Mouse (Mus musculus) limb, embryonic 15.5 days (tissue): ENCODE data around the gene Gm20388. TPM values are rescaled to one million over a fixed set of nuclear protein-coding genes. Genes with fewer than 3 reads are reported as not detected.

Experiments used
- ATAC-seq: fragments of 200-750 bp; cut with Nextera tagmentation; 2 replicates; pipeline ENCODE4 v1.8.0; 2017; ENCODE audit warnings: low read depth, moderate TSS enrichment; ENCODE audit not compliant: insufficient number of reproducible peaks, low FRiP score, low TSS enrichment
- H3K27ac ChIP-seq: fragments of 300-500 bp; sonication (generic); 2 replicates; pipeline ENCODE4 v1.5.1; 2015; ENCODE audit warnings: moderate library complexity, mild to moderate bottlenecking, inconsistent platforms
- H3K27me3 ChIP-seq: fragments of 300-500 bp; sonication (generic); 2 replicates; pipeline ENCODE4 v1.6.1; 2015; ENCODE audit warnings: inconsistent platforms
- H3K36me3 ChIP-seq: fragments of 300-500 bp; sonication (generic); 2 replicates; pipeline ENCODE4 v1.6.1; 2015; ENCODE audit warnings: inconsistent platforms
- H3K4me1 ChIP-seq: fragments of 300-500 bp; sonication (generic); 2 replicates; pipeline ENCODE4 v1.6.1; 2015; ENCODE audit warnings: inconsistent platforms
- H3K4me2 ChIP-seq: fragments of 300-500 bp; sonication (generic); 2 replicates; pipeline ENCODE4 v1.6.1; 2015; ENCODE audit warnings: mild to moderate bottlenecking, inconsistent platforms
- H3K4me3 ChIP-seq: fragments of 300-500 bp; sonication (generic); 2 replicates; pipeline ENCODE4 v1.5.1; 2015; ENCODE audit warnings: mild to moderate bottlenecking, inconsistent platforms
- H3K9ac ChIP-seq: fragments of 300-500 bp; sonication (generic); 2 replicates; pipeline ENCODE4 v1.6.1; 2015; ENCODE audit warnings: inconsistent platforms
- H3K9me3 ChIP-seq: fragments of 300-500 bp; sonication (generic); 2 replicates; pipeline ENCODE4 v1.6.1; 2016; ENCODE audit warnings: inconsistent platforms
- WGBS: fragments of 180-500 bp; shearing (Covaris S2); methylation state at CpG from one replicate; pipeline ENCODE4 v1.1.7; 2015; 5-methylcytosine and 5-hydroxymethylcytosine counted together
- polyA plus RNA-seq: library from polyadenylated mRNA; unstranded; fragments of >200 nt; fragmentation: Nextera tagmentation; extraction: Ambion mirVana; gene quantifications from 2 replicates; pipeline ENCODE4 v1.2.1, GENCODE M21; 2015

Gm20388 gene
- polyA plus RNA-seq, 1 experiment from 2014 or later, result 4.9 TPM

GRCm38 (mm10) chr8:123332262-123333090 lies 3421.8 kb downstream of the Gm20388 start, which contains the start of gene Spire2:
Gene Spire2, plus strand, starts transcription at chr8:123332713.
- H3K27ac ChIP-seq, result no peak within 1 kb of the TSS

GRCm38 (mm10) chr8:123333091-123333587 lies 3422.5 kb downstream of the Gm20388 start:
- WGBS, result 3% methylated on average over 21 of the region's 21 CpGs
- Histone ChIP-seq H3K27ac (no peak overlapping the region), H3K36me3 (no peaks in the 10 kb centered on the region), H3K4me1 (peaks cover 17% of the 10 kb centered on the region), H3K4me3 (peak overlapping the region; percentile 56), H3K27me3 (peaks cover 35% of the 10 kb centered on the region), H3K9ac (0 out of 2 replicates have a peak overlapping the region, but pooled peaks have one; percentile 14), H3K4me2 (peak overlapping the region; percentile 96), H3K9me3 (no peaks in the 10 kb centered on the region)
- ATAC-seq, result no peak

More at GRCm38 (mm10) chr8:123332262-123333090, 3421.8 kb downstream of the Gm20388 start, which contains the start of gene Spire2:
- 0 out of 2 replicates have a peak within 1 kb of the TSS, but pooled peaks have one; percentile 14 for H3K9ac ChIP-seq
- peaks cover 17% of the 10 kb centered on the region for H3K4me1 ChIP-seq
- peaks cover 35% of the 10 kb centered on the region for H3K27me3 ChIP-seq
- WGBS, result under 1% methylated on average over 83 of the region's 85 CpGs
- H3K36me3 ChIP-seq, result no peaks in the 10 kb centered on the region
- peak within 1 kb of the TSS; percentile 56 for H3K4me3 ChIP-seq
- H3K4me2 ChIP-seq, result peak within 1 kb of the TSS; percentile 96
- no peaks in the 10 kb centered on the region for H3K9me3 ChIP-seq
- ATAC-seq, result peak; percentile 69

- no peak overlapping the region for H3K4me3 ChIP-seq
- 12% methylated on average over 7 of the region's 7 CpGs for WGBS
- no peak overlapping the region for H3K27ac ChIP-seq
- no peaks in the 10 kb centered on the region for H3K36me3 ChIP-seq
- H3K4me2 ChIP-seq, result no peak overlapping the region
- no peaks in the 10 kb centered on the region for H3K9me3 ChIP-seq
- H3K27me3 ChIP-seq, result peaks cover 35% of the 10 kb centered on the region
- H3K9ac ChIP-seq, result no peak overlapping the region
- ATAC-seq, result no peak
- H3K4me1 ChIP-seq, result peaks cover 17% of the 10 kb centered on the region
Observed at GRCm38 (mm10) chr8:123333864-123334263, 3423.2 kb downstream of the Gm20388 start.

- H3K9ac ChIP-seq, result no peak overlapping the region
- 6% methylated on average over 1 of the region's 1 CpGs for WGBS
- H3K4me2 ChIP-seq, result no peak overlapping the region
- H3K4me1 ChIP-seq, result peaks cover 17% of the 10 kb centered on the region
- ATAC-seq, result no peak
- no peaks in the 10 kb centered on the region for H3K36me3 ChIP-seq
- peaks cover 35% of the 10 kb centered on the region for H3K27me3 ChIP-seq
- no peak overlapping the region for H3K4me3 ChIP-seq
- no peaks in the 10 kb centered on the region for H3K9me3 ChIP-seq
- no peak overlapping the region for H3K27ac ChIP-seq
Observed at GRCm38 (mm10) chr8:123334467-123334866, 3423.8 kb downstream of the Gm20388 start.

GRCm38 (mm10) chr8:123337475-123337874 lies 3426.8 kb downstream of the Gm20388 start:
- Histone ChIP-seq H3K9ac (no peak overlapping the region), H3K4me3 (no peak overlapping the region), H3K27me3 (peaks cover 24% of the 10 kb centered on the region), H3K36me3 (no peaks in the 10 kb centered on the region), H3K4me2 (no peak overlapping the region), H3K27ac (no peak overlapping the region), H3K9me3 (no peaks in the 10 kb centered on the region), H3K4me1 (peaks cover 12% of the 10 kb centered on the region)
- ATAC-seq, result no peak
- 81% methylated on average over 3 of the region's 3 CpGs for WGBS

- ATAC-seq, result no peak
- H3K36me3 ChIP-seq, result no peaks in the 10 kb centered on the region
- no peaks in the 10 kb centered on the region for H3K27me3 ChIP-seq
- H3K27ac ChIP-seq, result no peak overlapping the region
- H3K9me3 ChIP-seq, result no peaks in the 10 kb centered on the region
- no peak overlapping the region for H3K9ac ChIP-seq
- H3K4me2 ChIP-seq, result no peak overlapping the region
- H3K4me3 ChIP-seq, result no peak overlapping the region
- H3K4me1 ChIP-seq, result peaks cover 3% of the 10 kb centered on the region; the same call in 1 of the 2 replicates
- 88% methylated on average over 4 of the region's 4 CpGs for WGBS
Observed at GRCm38 (mm10) chr8:123340071-123340470, 3429.4 kb downstream of the Gm20388 start.

- Histone ChIP-seq H3K27ac (no peak overlapping the region), H3K9me3 (no peaks in the 10 kb centered on the region), H3K27me3 (no peaks in the 10 kb centered on the region), H3K4me1 (peaks cover 3% of the 10 kb centered on the region; the same call in 1 of the 2 replicates), H3K4me2 (no peak overlapping the region), H3K9ac (no peak overlapping the region), H3K36me3 (no peaks in the 10 kb centered on the region), H3K4me3 (no peak overlapping the region)
- 79% methylated on average over 27 of the region's 27 CpGs for WGBS
- no peak for ATAC-seq
Observed at GRCm38 (mm10) chr8:123341040-123342015, 3430.7 kb downstream of the Gm20388 start.

- no peaks in the 10 kb centered on the region for H3K27me3 ChIP-seq
- no peak overlapping the region for H3K4me3 ChIP-seq
- 77% methylated on average over 8 of the region's 8 CpGs for WGBS
- H3K27ac ChIP-seq, result no peak overlapping the region
- H3K4me2 ChIP-seq, result no peak overlapping the region
- no peak for ATAC-seq
- no peak overlapping the region for H3K9ac ChIP-seq
- H3K36me3 ChIP-seq, result no peaks in the 10 kb centered on the region
- peaks cover 3% of the 10 kb centered on the region; the same call in 1 of the 2 replicates for H3K4me1 ChIP-seq
- no peaks in the 10 kb centered on the region for H3K9me3 ChIP-seq
Observed at GRCm38 (mm10) chr8:123342253-123342652, 3431.6 kb downstream of the Gm20388 start.

GRCm38 (mm10) chr8:123342911-123343310 lies 3432.3 kb downstream of the Gm20388 start:
- 65% methylated on average over 7 of the region's 7 CpGs for WGBS
- Histone ChIP-seq H3K27ac (no peak overlapping the region), H3K4me3 (no peak overlapping the region), H3K9me3 (no peaks in the 10 kb centered on the region), H3K4me1 (peaks cover 3% of the 10 kb centered on the region), H3K36me3 (no peaks in the 10 kb centered on the region), H3K27me3 (no peaks in the 10 kb centered on the region), H3K4me2 (no peak overlapping the region), H3K9ac (no peak overlapping the region)
- ATAC-seq, result no peak

- no peak for ATAC-seq
- no peak overlapping the region for H3K9ac ChIP-seq
- H3K27me3 ChIP-seq, result no peaks in the 10 kb centered on the region
- peaks cover 8% of the 10 kb centered on the region for H3K4me1 ChIP-seq
- no peaks in the 10 kb centered on the region for H3K9me3 ChIP-seq
- H3K36me3 ChIP-seq, result no peaks in the 10 kb centered on the region
- 78% methylated on average over 12 of the region's 12 CpGs for WGBS
- no peak overlapping the region for H3K4me3 ChIP-seq
- no peak overlapping the region for H3K4me2 ChIP-seq
- no peak overlapping the region for H3K27ac ChIP-seq
Observed at GRCm38 (mm10) chr8:123343422-123343821, 3432.8 kb downstream of the Gm20388 start.

GRCm38 (mm10) chr8:123345135-123345534 lies 3434.5 kb downstream of the Gm20388 start:
- H3K4me1 ChIP-seq, result peaks cover 15% of the 10 kb centered on the region
- no peak overlapping the region for H3K4me3 ChIP-seq
- no peaks in the 10 kb centered on the region for H3K36me3 ChIP-seq
- H3K9me3 ChIP-seq, result no peaks in the 10 kb centered on the region
- no peak for ATAC-seq
- H3K9ac ChIP-seq, result no peak overlapping the region
- WGBS, result 74% methylated on average over 8 of the region's 8 CpGs
- H3K27me3 ChIP-seq, result no peaks in the 10 kb centered on the region
- H3K4me2 ChIP-seq, result no peak overlapping the region
- no peak overlapping the region for H3K27ac ChIP-seq
